Mouse (Mus musculus) ES-E14 (cell line): ENCODE measurements at regions not wholly inside any gene's neighbourhood (a gene's known extent, or its start where the extent isn't known, plus 50 kb on each side); places are given as distances from the start of the nearest gene placed in this dataset.
"Not testable (repeated sequence)": the region's sequence is repeated elsewhere in the genome, so short reads cannot be mapped to it uniquely, and the experiment has no call there.

Source experiments
- CHD2 ChIP-seq: IDR thresholded peaks from 2 replicates; pipeline ENCODE4 v1.6.1; 2014; ENCODE audit warnings: mild to moderate bottlenecking, low read depth, low read length, inconsistent platforms
- HCFC1 ChIP-seq: IDR thresholded peaks from 2 replicates; pipeline ENCODE4 v1.6.1; 2012; ENCODE audit warnings: low read length, inconsistent platforms, borderline replicate concordance; ENCODE audit not compliant: insufficient read depth
- MAFK ChIP-seq: IDR thresholded peaks from 2 replicates; pipeline ENCODE4 v1.6.1; 2014; ENCODE audit warnings: mild to moderate bottlenecking, low read depth, low read length, inconsistent platforms; ENCODE audit not compliant: insufficient read depth
- ZC3H11A ChIP-seq: IDR thresholded peaks from 2 replicates; pipeline ENCODE4 v1.6.1; 2012; ENCODE audit warnings: low read depth, mild to moderate bottlenecking, inconsistent platforms, low read length, borderline replicate concordance
- ZNF384 ChIP-seq: IDR thresholded peaks from 2 replicates; pipeline ENCODE4 v1.6.1; 2012; ENCODE audit warnings: low read depth, low read length, inconsistent platforms

- not testable (repeated sequence) for TF ChIP-seq HCFC1, ZC3H11A, ZNF384, MAFK
- peak; percentile 69; the same call in 1 of the 2 replicates for TF ChIP-seq CHD2
Measured at GRCm38 (mm10) chr3:15056788-15057585, 170.9 kb downstream of the Car2 start.
